Mouse (Mus musculus) limb, embryonic 14.5 days (tissue): ENCODE measurements at regions not wholly inside any gene's neighbourhood (a gene's known extent, or its start where the extent isn't known, plus 50 kb on each side); places are given as distances from the start of the nearest gene placed in this dataset.

ENCODE experiments used
- ATAC-seq: fragments of 200-750 bp; cut with Nextera tagmentation; 2 replicates; pipeline ENCODE4 v1.8.0; 2017; ENCODE audit warnings: low read depth, moderate number of reproducible peaks, moderate TSS enrichment; ENCODE audit not compliant: low FRiP score
- DNase-seq: peaks from one replicate; pipeline ENCODE4 v3.0.0-alpha.2; 2015; ENCODE audit warnings: low spot score
- H3K27ac ChIP-seq: fragments of 300-500 bp; sonication (generic); replicated peaks from 2 replicates; pipeline ENCODE4 v1.5.1; 2014; ENCODE audit warnings: low read depth, mild to moderate bottlenecking, low read length, moderate library complexity, mixed read lengths
- H3K27me3 ChIP-seq: fragments of 300-500 bp; sonication (generic); 2 replicates; pipeline ENCODE4 v1.6.1; 2014; ENCODE audit warnings: low read length, mixed read lengths; ENCODE audit not compliant: control insufficient read depth, insufficient read depth
- H3K36me3 ChIP-seq: fragments of 300-500 bp; sonication (generic); 2 replicates; pipeline ENCODE4 v1.6.1; 2014; ENCODE audit warnings: mild to moderate bottlenecking, low read length, moderate library complexity, mixed read lengths; ENCODE audit not compliant: control insufficient read depth, insufficient read depth
- H3K4me1 ChIP-seq: fragments of 300-500 bp; sonication (generic); 2 replicates; pipeline ENCODE4 v1.6.1; 2014; ENCODE audit warnings: antibody characterized with exemption, low read length, mixed read lengths; ENCODE audit not compliant: control insufficient read depth, insufficient read depth
- H3K4me2 ChIP-seq: fragments of 300-500 bp; sonication (generic); replicated peaks from 2 replicates; pipeline ENCODE4 v1.6.1; 2014; ENCODE audit warnings: low read depth, mild to moderate bottlenecking, low read length, moderate library complexity; ENCODE audit not compliant: severe bottlenecking
- H3K4me3 ChIP-seq: fragments of 300-500 bp; sonication (generic); replicated peaks from 2 replicates; pipeline ENCODE4 v1.5.1; 2014; ENCODE audit warnings: low read length
- H3K9ac ChIP-seq: fragments of 300-500 bp; sonication (generic); 2 replicates; pipeline ENCODE4 v1.6.1; 2014; ENCODE audit warnings: mild to moderate bottlenecking, low read depth, low read length, moderate library complexity; ENCODE audit not compliant: severe bottlenecking
- H3K9me3 ChIP-seq: fragments of 300-500 bp; sonication (generic); 2 replicates; pipeline ENCODE4 v1.6.1; 2016; ENCODE audit warnings: low read length; ENCODE audit not compliant: control insufficient read depth
- POLR2A ChIP-seq: fragments of 200-500 bp; IDR thresholded peaks from 2 replicates; pipeline ENCODE4 v1.8.0; 2012; ENCODE audit warnings: inconsistent platforms, mild to moderate bottlenecking, moderate library complexity, borderline replicate concordance; ENCODE audit not compliant: insufficient read depth, insufficient read length; ENCODE audit errors: extremely low read depth
- WGBS: fragments of 180-500 bp; shearing (Covaris S2); extraction: QIAGEN DNeasy Blood & Tissue Kit; methylation state at CpG from one replicate; pipeline ENCODE4 v1.1.7; 2014; 5-methylcytosine and 5-hydroxymethylcytosine counted together

DNA sequence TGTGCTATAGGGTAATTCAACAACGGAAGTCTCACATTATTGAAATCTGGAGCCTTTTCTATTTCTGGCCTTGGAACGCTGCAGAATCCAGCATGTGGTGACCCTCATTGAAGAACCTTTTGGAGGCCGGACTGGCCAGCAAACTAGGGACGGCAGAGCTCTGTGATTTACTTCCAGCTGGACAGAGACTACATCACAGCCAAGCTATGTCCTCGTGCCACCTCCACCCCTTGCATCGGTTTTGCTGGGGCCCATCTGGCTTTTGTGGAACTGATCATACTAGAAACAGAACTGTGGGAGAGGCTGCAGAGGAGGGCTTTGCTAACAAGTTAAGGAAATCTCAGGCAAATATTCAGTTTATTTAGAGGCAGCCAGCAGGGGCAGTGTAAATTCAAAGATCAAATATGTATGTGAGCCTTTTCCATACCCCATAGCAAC, 88.4 kb downstream of the Cops8 start:
- H3K27ac ChIP-seq: peak overlapping the region; percentile 63
- peak; percentile 50 for DNase-seq

DNA sequence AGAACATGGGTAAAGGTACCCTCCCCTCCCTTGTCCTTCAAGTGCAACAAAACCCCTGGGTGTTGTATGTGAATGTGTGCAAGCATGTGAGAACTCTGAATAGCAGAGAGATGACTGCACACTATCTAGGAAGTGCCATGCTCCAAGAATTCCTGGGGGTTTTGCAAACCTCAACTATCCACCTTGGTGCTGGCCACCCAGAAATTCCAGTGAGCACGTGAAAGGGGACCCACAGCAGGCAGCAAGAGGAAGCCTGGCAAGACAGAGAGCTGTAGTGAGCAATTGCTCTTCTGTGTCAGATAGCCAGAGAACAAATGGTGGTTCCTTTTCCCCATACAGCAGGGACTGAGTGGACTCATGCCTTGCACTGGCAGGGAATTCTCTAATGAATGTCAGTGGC, 90.1 kb downstream of the Cops8 start:
- TF ChIP-seq POLR2A: no peak
- Histone ChIP-seq H3K4me2 (no peak overlapping the region), H3K9ac (no peak overlapping the region), H3K4me3 (no peak overlapping the region), H3K9me3 (0 out of 2 replicates have a peak, but pooled peaks cover 4% of the 10 kb centered on the region), H3K36me3 (no peaks in the 10 kb centered on the region), H3K27ac (no peak overlapping the region), H3K4me1 (0 out of 2 replicates have a peak, but pooled peaks cover 7% of the 10 kb centered on the region), H3K27me3 (no peaks in the 10 kb centered on the region)
- ATAC-seq (no peak), DNase-seq (no peak)
- whole genome bisulfite sequencing: 48% methylated on average over 1 of the region's 1 CpGs

More for the DNA sequence above, 88.4 kb downstream of the Cops8 start:
- no peak overlapping the region for H3K4me2 ChIP-seq
- ATAC-seq: peak; percentile 25
- H3K9me3 ChIP-seq: 0 out of 2 replicates have a peak, but pooled peaks cover 4% of the 10 kb centered on the region
- no peak for TF ChIP-seq POLR2A
- 0 out of 2 replicates have a peak, but pooled peaks cover 7% of the 10 kb centered on the region for H3K4me1 ChIP-seq
- no peaks in the 10 kb centered on the region for H3K27me3 ChIP-seq
- no peak overlapping the region for H3K4me3 ChIP-seq
- WGBS: 58% methylated on average over 6 of the region's 6 CpGs
- no peaks in the 10 kb centered on the region for H3K36me3 ChIP-seq
- no peak overlapping the region for H3K9ac ChIP-seq

DNA sequence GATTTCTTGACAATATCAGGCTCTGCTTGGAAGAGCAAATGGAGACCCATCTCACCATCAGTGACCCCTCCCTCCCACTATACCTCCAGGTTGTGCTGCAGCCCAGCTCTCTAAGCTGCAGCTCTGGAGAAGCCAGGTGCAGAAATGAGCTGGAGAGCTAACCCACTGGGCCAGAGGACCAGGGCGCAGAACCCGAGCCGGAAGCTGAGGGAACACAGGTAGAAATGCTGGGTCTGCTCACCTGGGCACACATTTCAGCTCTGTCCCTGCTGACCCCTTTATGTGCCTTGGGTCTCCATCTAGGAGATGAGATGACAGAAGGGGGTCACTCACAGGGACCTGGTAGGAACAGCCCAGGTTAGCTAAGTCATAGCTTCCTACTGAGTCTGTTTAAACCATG, 92.0 kb downstream of the Cops8 start:
- H3K36me3 ChIP-seq: no peaks in the 10 kb centered on the region
- H3K4me1 ChIP-seq: 0 out of 2 replicates have a peak, but pooled peaks cover 7% of the 10 kb centered on the region
- no peak for TF ChIP-seq POLR2A
- DNase-seq (no peak), ATAC-seq (no peak)
- WGBS: 94% methylated on average over 3 of the region's 3 CpGs
- H3K27ac ChIP-seq: no peak overlapping the region
- no peak overlapping the region for H3K9ac ChIP-seq
- H3K27me3 ChIP-seq: no peaks in the 10 kb centered on the region
- no peak overlapping the region for H3K4me3 ChIP-seq
- 0 out of 2 replicates have a peak, but pooled peaks cover 4% of the 10 kb centered on the region for H3K9me3 ChIP-seq
- no peak overlapping the region for H3K4me2 ChIP-seq

DNA sequence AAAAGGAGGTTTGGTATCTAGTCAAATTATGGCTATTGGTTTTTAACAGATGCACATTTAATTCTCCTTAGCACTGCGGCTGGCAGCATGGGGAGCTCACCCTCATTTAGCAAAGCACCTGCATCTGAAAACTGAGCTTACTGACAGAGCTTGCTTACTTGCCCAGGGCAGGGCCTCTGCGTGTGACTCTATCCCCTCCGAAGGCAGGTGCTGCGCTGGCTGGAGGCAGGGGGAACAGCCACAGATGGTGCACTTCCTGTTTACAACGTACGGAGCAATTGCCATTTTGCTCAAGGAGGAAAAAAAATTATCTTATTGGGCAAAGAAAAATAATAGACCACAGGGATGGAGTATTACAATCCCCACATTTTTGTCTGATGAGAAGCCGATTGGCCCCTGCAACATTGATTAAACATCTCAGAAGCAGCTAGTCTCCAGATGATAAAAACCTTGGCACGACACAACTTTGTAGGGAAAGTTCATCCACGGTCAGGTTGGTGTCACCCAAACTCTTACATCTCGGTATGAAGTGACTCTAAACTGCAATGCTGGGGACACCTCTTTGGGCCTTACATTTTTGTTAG, 92.5 kb downstream of the Cops8 start:
- WGBS: 26% methylated on average over 10 of the region's 10 CpGs
- Histone ChIP-seq H3K9me3 (no peaks in the 10 kb centered on the region), H3K36me3 (no peaks in the 10 kb centered on the region), H3K9ac (no peak overlapping the region), H3K4me1 (0 out of 2 replicates have a peak, but pooled peaks cover 7% of the 10 kb centered on the region), H3K27me3 (no peaks in the 10 kb centered on the region), H3K27ac (no peak overlapping the region), H3K4me2 (no peak overlapping the region), H3K4me3 (no peak overlapping the region)
- no peak for DNase-seq
- no peak for TF ChIP-seq POLR2A
- no peak for ATAC-seq

DNA sequence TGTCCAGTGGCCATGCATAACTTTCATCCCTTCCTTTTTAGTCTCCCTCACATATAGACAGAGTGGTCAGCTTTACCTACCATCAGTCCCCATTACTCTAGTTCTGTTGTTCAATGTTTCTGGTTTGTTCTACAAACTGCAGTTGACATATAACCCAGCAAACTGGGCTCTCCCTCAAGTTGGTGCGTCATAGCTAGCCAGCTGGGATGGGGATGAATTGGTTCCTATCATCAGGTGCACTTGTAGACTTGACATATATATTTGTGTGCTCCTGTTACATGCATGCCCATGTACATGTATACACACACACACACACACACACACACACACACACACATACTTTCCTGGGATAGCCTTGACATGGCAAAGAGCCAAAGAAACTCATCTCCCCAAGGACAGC, 93.2 kb downstream of the Cops8 start:
- ATAC-seq (no peak), DNase-seq (no peak)
- Histone ChIP-seq H3K27me3 (no peaks in the 10 kb centered on the region), H3K9me3 (no peaks in the 10 kb centered on the region), H3K9ac (no peak overlapping the region), H3K4me2 (no peak overlapping the region), H3K27ac (no peak overlapping the region), H3K4me1 (0 out of 2 replicates have a peak, but pooled peaks cover 4% of the 10 kb centered on the region), H3K4me3 (no peak overlapping the region), H3K36me3 (no peaks in the 10 kb centered on the region)
- TF ChIP-seq POLR2A: no peak
- 96% methylated on average over 1 of the region's 1 CpGs for WGBS
